Mouse (Mus musculus) E14TG2a.4 (cell line): ENCODE measurements around the gene Smyd3.

ENCODE experiments used
- CTCF ChIP-seq: conservative IDR thresholded peaks from 2 replicates; pipeline ENCODE4 v1.5.1; 2014; ENCODE audit warnings: low read length
- POU5F1 ChIP-seq: IDR thresholded peaks from 2 replicates; pipeline ENCODE4 v1.6.1; 2014; ENCODE audit warnings: low read length, borderline replicate concordance

GRCm38 (mm10) chr1:179506530-179507315 lies 11.1 kb downstream of the Smyd3 start:
- peak; percentile 71 for TF ChIP-seq CTCF
- TF ChIP-seq POU5F1: no peak
